Mouse (Mus musculus): Measurements from ENCODE around the gene Usp54. TPM values are rescaled to one million over a fixed set of nuclear protein-coding genes. Genes with fewer than 3 reads are reported as not detected.
"Not testable (repeated sequence)": the region's sequence is repeated elsewhere in the genome, so short reads cannot be mapped to it uniquely, and the experiment has no call there.

Gene Usp54
- polyA plus RNA-seq, 1 experiment from 2014 or later: 15.7 TPM

DNA sequence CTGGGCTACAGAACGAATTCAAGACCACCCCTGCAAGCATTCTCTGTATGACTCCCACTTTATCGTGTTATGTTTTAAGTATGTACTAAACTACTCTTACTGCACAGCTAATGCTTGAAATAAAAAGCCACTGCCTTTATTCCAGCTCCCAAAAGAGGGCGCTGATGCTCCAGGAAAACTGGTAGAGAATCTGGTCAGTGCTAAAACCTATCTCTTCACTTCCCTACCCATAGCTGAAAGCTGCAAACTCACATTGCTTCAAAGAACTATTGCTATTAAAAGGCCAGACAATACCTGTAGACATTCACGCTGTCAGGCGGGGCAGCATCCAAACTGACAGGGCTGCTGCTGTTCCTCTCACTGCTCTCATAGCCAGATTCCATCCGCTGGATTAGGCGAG lies 64.7 kb downstream of the Usp54 start:
- peak; percentile 67 for DNase-seq (ENCODE audit: low spot score)
- H3K36me3 ChIP-seq (ENCODE audit: control insufficient read depth, insufficient read depth, low read length): no peaks in the 10 kb centered on the region
- WGBS: 54% methylated on average over 7 of the region's 7 CpGs

GRCm38 (mm10) chr14:20573196-20573595 lies 67.7 kb downstream of the Usp54 start:
- not testable (repeated sequence) for H3K9ac ChIP-seq (ENCODE audit: low read length); H3K4me3 ChIP-seq (ENCODE audit: low read depth, low read length); H3K4me1 ChIP-seq (ENCODE audit: control insufficient read depth, insufficient read depth, low read length); H3K27me3 ChIP-seq (ENCODE audit: control insufficient read depth, insufficient read depth, low read length); ATAC-seq (ENCODE audit: insufficient read depth, low FRiP score, low TSS enrichment); H3K9me3 ChIP-seq (ENCODE audit: control insufficient read depth, low read length); H3K27ac ChIP-seq (ENCODE audit: low read depth, low read length); H3K36me3 ChIP-seq (ENCODE audit: control insufficient read depth, insufficient read depth, low read length); DNase-seq (ENCODE audit: low spot score); H3K4me2 ChIP-seq (ENCODE audit: low read depth)
- WGBS: 95% methylated on average over 3 of the region's 3 CpGs

More for the DNA sequence above, 64.7 kb downstream of the Usp54 start:
- H3K9me3 ChIP-seq (ENCODE audit: control insufficient read depth, low read length): no peaks in the 10 kb centered on the region
- H3K4me1 ChIP-seq (ENCODE audit: control insufficient read depth, insufficient read depth, low read length): no peaks in the 10 kb centered on the region
- H3K27ac ChIP-seq (ENCODE audit: low read depth, low read length): no peak overlapping the region
- no peaks in the 10 kb centered on the region for H3K27me3 ChIP-seq (ENCODE audit: control insufficient read depth, insufficient read depth, low read length)
- ATAC-seq (ENCODE audit: insufficient read depth, low FRiP score, low TSS enrichment): no peak
- H3K9ac ChIP-seq (ENCODE audit: low read length): no peak overlapping the region
- H3K4me3 ChIP-seq (ENCODE audit: low read depth, low read length): no peak overlapping the region
- H3K4me2 ChIP-seq (ENCODE audit: low read depth): no peak overlapping the region

DNA sequence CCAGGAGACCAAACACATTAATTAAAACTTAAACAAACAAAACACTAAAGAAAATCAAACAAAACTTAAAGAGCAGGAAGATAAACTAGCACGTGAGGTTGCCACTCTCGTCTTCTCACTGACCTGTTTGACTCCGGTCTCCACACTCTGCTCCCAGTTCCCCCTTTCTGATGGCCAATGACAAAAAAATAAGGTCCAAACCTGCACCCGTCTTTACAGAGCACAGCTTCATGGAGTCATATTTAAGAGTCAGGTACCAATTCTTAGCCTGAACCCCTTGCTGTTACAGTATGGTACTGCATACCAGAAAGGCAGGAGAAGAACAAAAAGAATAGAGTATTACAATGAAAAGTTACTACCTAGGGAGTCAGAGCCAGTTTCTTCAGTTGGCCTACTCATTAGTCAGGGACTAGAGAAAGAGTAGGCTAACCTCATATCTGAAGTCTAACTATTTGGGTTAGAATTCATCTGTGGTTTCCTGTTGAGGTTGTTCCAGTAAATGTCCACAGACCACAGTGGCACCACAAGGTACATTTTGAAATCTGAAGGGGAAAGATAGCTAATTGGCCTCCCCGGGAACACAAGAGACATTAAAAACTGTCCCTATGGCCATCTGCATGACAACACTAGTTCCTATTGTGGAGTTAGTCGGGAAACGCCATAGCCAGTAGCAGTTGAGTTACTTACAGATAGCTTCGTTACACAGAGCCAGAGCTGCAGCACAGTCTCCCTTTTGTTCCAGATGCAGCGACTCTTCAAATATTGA lies 75.4 kb downstream of the Usp54 start:
- 84% methylated on average over 9 of the region's 9 CpGs for WGBS
- ATAC-seq (ENCODE audit: insufficient read depth, low FRiP score, low TSS enrichment) (no peak), DNase-seq (ENCODE audit: low spot score) (no peak)
- Histone ChIP-seq H3K9ac (ENCODE audit: low read length) (no peak overlapping the region), H3K36me3 (ENCODE audit: control insufficient read depth, insufficient read depth, low read length) (peaks cover 13% of the 10 kb centered on the region), H3K4me3 (ENCODE audit: low read depth, low read length) (no peak overlapping the region), H3K4me1 (ENCODE audit: control insufficient read depth, insufficient read depth, low read length) (no peaks in the 10 kb centered on the region), H3K27ac (ENCODE audit: low read depth, low read length) (no peak overlapping the region), H3K27me3 (ENCODE audit: control insufficient read depth, insufficient read depth, low read length) (no peaks in the 10 kb centered on the region), H3K9me3 (ENCODE audit: control insufficient read depth, low read length) (no peaks in the 10 kb centered on the region), H3K4me2 (ENCODE audit: low read depth) (no peak overlapping the region)

GRCm38 (mm10) chr14:20564692-20565091 lies 76.2 kb downstream of the Usp54 start:
- Histone ChIP-seq H3K9me3 (ENCODE audit: control insufficient read depth, low read length) (no peaks in the 10 kb centered on the region), H3K4me1 (ENCODE audit: control insufficient read depth, insufficient read depth, low read length) (no peaks in the 10 kb centered on the region), H3K4me2 (ENCODE audit: low read depth) (no peak overlapping the region), H3K9ac (ENCODE audit: low read length) (no peak overlapping the region), H3K4me3 (ENCODE audit: low read depth, low read length) (no peak overlapping the region), H3K36me3 (ENCODE audit: control insufficient read depth, insufficient read depth, low read length) (peaks cover 13% of the 10 kb centered on the region), H3K27me3 (ENCODE audit: control insufficient read depth, insufficient read depth, low read length) (no peaks in the 10 kb centered on the region), H3K27ac (ENCODE audit: low read depth, low read length) (no peak overlapping the region)
- DNase-seq (ENCODE audit: low spot score) (no peak), ATAC-seq (ENCODE audit: insufficient read depth, low FRiP score, low TSS enrichment) (no peak)
- WGBS: 75% methylated on average over 12 of the region's 12 CpGs

- ATAC-seq (ENCODE audit: insufficient read depth, low FRiP score, low TSS enrichment) (no peak), DNase-seq (ENCODE audit: low spot score) (no peak)
- Histone ChIP-seq H3K27me3 (ENCODE audit: control insufficient read depth, insufficient read depth, low read length) (no peaks in the 10 kb centered on the region), H3K4me2 (ENCODE audit: low read depth) (no peak overlapping the region), H3K4me1 (ENCODE audit: control insufficient read depth, insufficient read depth, low read length) (no peaks in the 10 kb centered on the region), H3K9me3 (ENCODE audit: control insufficient read depth, low read length) (no peaks in the 10 kb centered on the region), H3K4me3 (ENCODE audit: low read depth, low read length) (no peak overlapping the region), H3K36me3 (ENCODE audit: control insufficient read depth, insufficient read depth, low read length) (peaks cover 19% of the 10 kb centered on the region), H3K9ac (ENCODE audit: low read length) (no peak overlapping the region), H3K27ac (ENCODE audit: low read depth, low read length) (no peak overlapping the region)
- 95% methylated on average over 5 of the region's 5 CpGs for WGBS
Measured at GRCm38 (mm10) chr14:20561897-20562296, 79.0 kb downstream of the Usp54 start.

GRCm38 (mm10) chr14:20550136-20550535 lies 90.7 kb downstream of the Usp54 start:
- peaks cover under 1% of the 10 kb centered on the region; the same call in 1 of the 2 replicates for H3K4me1 ChIP-seq (ENCODE audit: control insufficient read depth, insufficient read depth, low read length)
- WGBS: 100% methylated on average over 2 of the region's 2 CpGs
- H3K9me3 ChIP-seq (ENCODE audit: control insufficient read depth, low read length): no peaks in the 10 kb centered on the region
- H3K27me3 ChIP-seq (ENCODE audit: control insufficient read depth, insufficient read depth, low read length): no peaks in the 10 kb centered on the region
- H3K36me3 ChIP-seq (ENCODE audit: control insufficient read depth, insufficient read depth, low read length): 0 out of 2 replicates have a peak, but pooled peaks cover 3% of the 10 kb centered on the region
- H3K27ac ChIP-seq (ENCODE audit: low read depth, low read length): no peak overlapping the region
- H3K4me2 ChIP-seq (ENCODE audit: low read depth): no peak overlapping the region
- no peak for ATAC-seq (ENCODE audit: insufficient read depth, low FRiP score, low TSS enrichment)
- H3K4me3 ChIP-seq (ENCODE audit: low read depth, low read length): no peak overlapping the region
- no peak for DNase-seq (ENCODE audit: low spot score)
- no peak overlapping the region for H3K9ac ChIP-seq (ENCODE audit: low read length)

DNA sequence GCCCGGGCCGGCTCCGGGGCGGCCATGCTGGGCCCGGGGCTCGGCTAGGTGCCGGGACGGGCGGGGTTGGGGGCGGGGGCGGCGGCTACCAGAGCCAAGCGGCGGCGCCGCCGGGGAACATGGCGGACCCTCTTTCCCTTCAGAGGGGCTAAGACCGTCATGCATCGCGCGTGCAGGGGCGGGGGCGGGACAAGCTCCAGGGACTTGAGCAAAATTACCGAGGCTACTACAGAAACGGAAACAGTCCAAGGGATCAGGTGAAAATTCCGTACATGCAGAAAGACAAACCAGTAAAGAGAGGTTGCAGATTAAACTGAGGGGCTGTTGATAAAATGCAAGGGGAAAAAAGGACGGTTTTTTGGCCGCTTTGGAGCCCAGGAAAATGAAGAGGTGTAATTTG lies 94.4 kb downstream of the Usp54 start, which contains the start of gene Ppp3cb:
Ppp3cb (minus strand) TSS at position 159 of the 400 bp plus-strand sequence.
- peak; percentile 93 for DNase-seq (ENCODE audit: low spot score)
- peak within 1 kb of the TSS; percentile 96 for H3K27ac ChIP-seq (ENCODE audit: low read depth, low read length)
- ATAC-seq (ENCODE audit: insufficient read depth, low FRiP score, low TSS enrichment): peak; percentile 93
- peak within 1 kb of the TSS; percentile 64 for H3K4me2 ChIP-seq (ENCODE audit: low read depth)
- H3K4me3 ChIP-seq (ENCODE audit: low read depth, low read length): peak within 1 kb of the TSS; percentile 85
- no peaks in the 10 kb centered on the region for H3K27me3 ChIP-seq (ENCODE audit: control insufficient read depth, insufficient read depth, low read length)
- peaks cover 4% of the 10 kb centered on the region; the same call in 1 of the 2 replicates for H3K4me1 ChIP-seq (ENCODE audit: control insufficient read depth, insufficient read depth, low read length)
- H3K36me3 ChIP-seq (ENCODE audit: control insufficient read depth, insufficient read depth, low read length): 0 out of 2 replicates have a peak, but pooled peaks cover 3% of the 10 kb centered on the region
- peak within 1 kb of the TSS; percentile 92 for H3K9ac ChIP-seq (ENCODE audit: low read length)
- under 1% methylated on average over 27 of the region's 29 CpGs for WGBS
- H3K9me3 ChIP-seq (ENCODE audit: control insufficient read depth, low read length): no peaks in the 10 kb centered on the region

DNA sequence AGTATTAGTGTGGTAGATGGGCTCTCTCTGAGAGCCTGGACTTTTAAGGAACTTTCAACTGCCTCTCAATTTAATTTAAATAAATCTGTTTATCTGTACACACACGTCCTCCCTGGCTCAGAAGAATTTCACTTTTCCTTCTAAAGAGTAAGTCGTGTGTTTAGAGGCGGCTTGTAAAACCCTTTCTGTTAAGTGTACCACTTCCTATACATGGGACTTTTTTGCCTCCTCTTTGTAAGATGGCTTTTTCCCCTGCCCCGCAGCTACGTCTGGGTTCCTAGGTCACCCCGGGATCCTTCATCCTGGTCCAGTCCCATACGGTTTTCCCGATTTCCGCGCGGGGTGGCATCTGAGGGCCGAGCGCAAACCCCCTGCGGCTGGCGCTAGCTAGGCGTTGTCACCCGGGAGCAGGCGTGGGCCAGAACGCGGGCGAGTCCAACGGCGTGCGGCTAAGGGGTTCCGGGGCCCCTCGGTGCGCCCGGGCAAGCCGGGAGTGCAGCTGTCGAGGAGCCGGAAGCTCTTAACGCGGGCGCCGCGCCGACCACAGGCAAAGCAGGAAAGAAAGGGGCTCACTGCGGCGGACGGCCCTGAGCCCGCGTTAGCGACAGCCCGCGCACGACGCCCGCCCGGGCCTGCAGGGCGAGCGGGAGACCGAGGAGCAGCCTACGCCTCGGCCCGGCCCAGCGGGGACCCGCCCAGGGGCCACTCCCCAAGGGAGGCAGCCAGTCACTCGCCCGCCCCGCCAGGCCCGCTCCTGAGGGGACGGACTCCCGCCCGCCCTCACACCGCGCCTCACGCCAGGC lies 95.1 kb downstream of the Usp54 start:
- WGBS: 1% methylated on average over 60 of the region's 67 CpGs
- DNase-seq (ENCODE audit: low spot score): peak; percentile 84

More for the DNA sequence above, 95.1 kb downstream of the Usp54 start:
- Histone ChIP-seq H3K9me3 (ENCODE audit: control insufficient read depth, low read length) (no peaks in the 10 kb centered on the region), H3K36me3 (ENCODE audit: control insufficient read depth, insufficient read depth, low read length) (0 out of 2 replicates have a peak, but pooled peaks cover 3% of the 10 kb centered on the region), H3K4me2 (ENCODE audit: low read depth) (peak overlapping the region; percentile 64), H3K4me3 (ENCODE audit: low read depth, low read length) (peak overlapping the region; percentile 85), H3K27ac (ENCODE audit: low read depth, low read length) (peak overlapping the region; percentile 96), H3K4me1 (ENCODE audit: control insufficient read depth, insufficient read depth, low read length) (peaks cover 4% of the 10 kb centered on the region; the same call in 1 of the 2 replicates), H3K9ac (ENCODE audit: low read length) (peak overlapping the region; percentile 92), H3K27me3 (ENCODE audit: control insufficient read depth, insufficient read depth, low read length) (no peaks in the 10 kb centered on the region)
- ATAC-seq (ENCODE audit: insufficient read depth, low FRiP score, low TSS enrichment): peak; percentile 93

Measured in neural tube, embryonic 11.5 days (tissue).